Mouse (Mus musculus): ENCODE measurements around the gene Nol10. TPM values are rescaled to one million over a fixed set of nuclear protein-coding genes. Genes with fewer than 3 reads are reported as not detected.
"Not testable (repeated sequence)": the region's sequence is repeated elsewhere in the genome, so short reads cannot be mapped to it uniquely, and the experiment has no call there.

The Nol10 gene
- total RNA-seq, 2 experiments from 2014 or later: 8.8 to 9.2 TPM

GRCm38 (mm10) chr12:17453918-17454317 is 105.7 kb downstream of the Nol10 start:
- Histone ChIP-seq H3K4me3 (no peak overlapping the region), H3K27ac (no peak overlapping the region)
- no peak for TF ChIP-seq CTCF (IDR thresholded peaks at IDR 0.05)
- DNase-seq: no peak
- intact Hi-C loops (cut with DNase I): no loop called here

DNA sequence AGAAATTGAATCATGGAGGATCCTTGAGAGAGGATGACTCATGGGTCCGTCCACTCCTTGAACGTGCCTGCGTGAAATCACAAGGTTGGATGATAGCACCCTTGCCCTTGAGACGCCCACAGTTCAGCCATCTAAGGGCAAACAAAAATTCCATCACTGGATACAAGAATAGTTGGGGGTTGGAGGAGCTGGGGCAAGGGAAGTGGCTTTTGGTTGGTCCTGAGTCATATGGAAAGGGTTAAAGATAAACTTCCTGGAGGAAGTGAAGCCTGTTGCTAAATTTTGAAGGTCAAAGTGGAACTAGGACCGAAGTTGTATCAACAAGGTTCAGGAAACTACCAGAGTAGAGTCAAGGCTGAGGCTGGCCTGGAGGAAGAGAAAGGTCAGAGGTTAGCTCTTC is 106.8 kb downstream of the Nol10 start:
- H3K27ac ChIP-seq: no peak overlapping the region
- H3K4me3 ChIP-seq: no peak overlapping the region
- intact Hi-C loops (cut with DNase I): no loop called here
- no peak for TF ChIP-seq CTCF (IDR thresholded peaks at IDR 0.05)
- DNase-seq: no peak

- H3K27ac ChIP-seq; H3K4me3 ChIP-seq; intact Hi-C loops (cut with DNase I); DNase-seq: not testable (repeated sequence)
Observed at GRCm38 (mm10) chr12:17459223-17459622, 111.0 kb downstream of the Nol10 start.

DNA sequence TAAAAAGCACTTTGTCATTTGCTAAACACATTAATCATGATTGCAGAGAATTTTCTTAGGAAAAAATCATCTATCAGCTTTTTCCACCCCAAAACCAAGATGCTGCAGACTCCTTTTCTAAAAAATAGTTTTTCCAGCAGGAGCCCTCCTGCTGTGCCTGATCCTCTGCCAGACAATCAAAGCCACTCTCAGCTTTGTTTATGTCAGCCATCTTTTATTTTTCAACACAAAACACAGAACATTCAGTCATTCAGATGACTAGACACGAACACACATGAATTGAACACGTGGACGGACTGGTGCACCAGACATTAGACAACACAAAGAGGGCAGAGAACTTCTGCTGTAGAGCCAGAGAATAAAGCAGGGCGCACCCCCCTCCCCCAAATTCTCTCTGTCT is 115.4 kb downstream of the Nol10 start:
- H3K27ac ChIP-seq: no peak overlapping the region
- no peak for DNase-seq
- no peak overlapping the region for H3K4me3 ChIP-seq
- TF ChIP-seq CTCF (IDR thresholded peaks at IDR 0.05): no peak
- intact Hi-C loops (cut with DNase I): no loop called here

DNA sequence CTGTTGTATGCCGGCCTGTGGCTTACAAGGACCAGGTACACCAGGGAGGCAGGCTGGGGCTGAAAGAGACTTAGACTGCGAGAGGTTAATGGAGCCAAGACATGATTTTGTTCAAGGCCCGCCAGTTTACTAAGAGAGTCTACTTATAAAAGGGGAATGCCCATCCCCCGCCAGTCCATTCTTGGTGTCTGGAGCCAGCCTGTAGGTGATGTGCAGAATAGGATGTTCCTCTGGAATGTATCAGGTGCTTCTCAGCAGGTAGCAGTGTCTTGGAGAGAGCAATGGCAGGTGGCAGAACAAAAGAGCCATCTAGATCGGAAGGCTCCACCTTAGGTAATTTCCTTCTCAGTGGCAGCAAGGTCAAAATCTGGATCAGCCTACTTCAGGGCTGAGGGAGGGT is 116.3 kb downstream of the Nol10 start:
- DNase-seq; intact Hi-C loops (cut with DNase I); H3K4me3 ChIP-seq; H3K27ac ChIP-seq: not testable (repeated sequence)

DNA sequence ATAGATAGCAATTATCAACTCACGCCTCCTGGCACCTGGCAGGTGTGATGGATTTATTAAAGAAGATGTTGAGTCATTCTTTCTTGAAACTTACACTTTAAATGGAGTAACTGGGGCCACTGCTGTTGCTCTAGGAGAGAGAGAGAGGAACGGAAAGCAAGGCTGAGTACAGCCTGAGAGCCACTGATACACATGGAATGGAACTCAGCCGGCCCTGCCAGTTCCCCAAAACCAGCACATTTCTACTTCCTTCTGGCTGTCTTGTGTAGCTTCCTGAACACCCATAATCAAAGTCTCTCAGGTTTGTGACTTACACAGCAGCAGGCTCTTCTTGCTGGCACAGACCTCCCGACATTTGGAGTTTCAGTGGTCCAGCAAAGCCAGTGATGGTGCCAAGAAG is 118.5 kb downstream of the Nol10 start:
- no peak overlapping the region for H3K27ac ChIP-seq
- no peak overlapping the region for H3K4me3 ChIP-seq
- intact Hi-C loops (cut with DNase I): no loop called here
- no peak for TF ChIP-seq CTCF (IDR thresholded peaks at IDR 0.05)
- DNase-seq: no peak

DNA sequence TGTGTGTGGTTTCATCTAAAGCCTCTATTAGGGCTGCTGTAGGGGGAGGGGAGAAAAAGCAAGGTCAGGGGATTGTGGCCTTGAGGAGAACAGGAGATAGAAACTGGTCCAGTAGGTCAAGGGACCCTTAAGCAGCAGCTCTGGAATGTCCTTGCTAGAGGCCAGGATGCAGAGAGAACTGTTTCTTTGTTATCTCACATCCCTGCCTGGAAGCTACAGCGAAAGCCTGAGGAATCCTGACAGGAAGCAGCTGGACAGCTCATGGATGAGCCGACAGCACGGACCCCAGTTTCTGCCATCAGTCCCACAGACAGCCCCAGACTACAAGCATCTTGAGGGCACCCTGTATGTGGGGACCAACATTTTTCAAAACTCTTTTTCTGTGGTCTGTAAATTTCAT is 120.1 kb downstream of the Nol10 start:
- intact Hi-C loops (cut with DNase I): no loop called here
- Histone ChIP-seq H3K4me3 (no peak overlapping the region), H3K27ac (no peak overlapping the region)
- no peak for DNase-seq
- no peak for TF ChIP-seq CTCF (IDR thresholded peaks at IDR 0.05)

GRCm38 (mm10) chr12:17469869-17470268 is 121.6 kb downstream of the Nol10 start:
- no peak overlapping the region for H3K27ac ChIP-seq
- no peak for DNase-seq
- H3K4me3 ChIP-seq: no peak overlapping the region
- intact Hi-C loops (cut with DNase I): no loop called here
- TF ChIP-seq CTCF (IDR thresholded peaks at IDR 0.05): no peak

- DNase-seq; H3K27ac ChIP-seq; intact Hi-C loops (cut with DNase I); H3K4me3 ChIP-seq: not testable (repeated sequence)
Observed at GRCm38 (mm10) chr12:17470528-17470927, 122.3 kb downstream of the Nol10 start.

DNA sequence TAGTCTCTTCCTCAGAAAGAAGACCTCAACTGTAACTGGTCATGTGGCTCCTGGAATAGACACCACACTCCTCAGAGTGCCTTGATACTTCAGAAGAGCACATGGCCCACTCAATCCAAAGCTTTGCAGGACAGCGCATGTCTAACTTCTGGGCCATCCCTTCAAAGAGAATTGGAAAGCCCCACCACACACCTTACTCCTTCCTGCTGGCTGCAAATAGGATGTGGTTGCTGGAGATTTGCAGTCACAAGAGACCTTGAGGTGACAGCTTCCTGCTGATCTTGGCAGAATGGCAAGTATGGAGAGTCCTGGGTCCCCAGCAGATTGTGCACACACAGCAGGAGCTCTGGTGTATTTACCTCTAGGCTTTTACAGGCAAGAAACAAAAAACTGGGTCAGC is 123.1 kb downstream of the Nol10 start:
- TF ChIP-seq CTCF (IDR thresholded peaks at IDR 0.05): no peak
- intact Hi-C loops (cut with DNase I): no loop called here
- Histone ChIP-seq H3K27ac (no peak overlapping the region), H3K4me3 (no peak overlapping the region)
- DNase-seq: no peak

DNA sequence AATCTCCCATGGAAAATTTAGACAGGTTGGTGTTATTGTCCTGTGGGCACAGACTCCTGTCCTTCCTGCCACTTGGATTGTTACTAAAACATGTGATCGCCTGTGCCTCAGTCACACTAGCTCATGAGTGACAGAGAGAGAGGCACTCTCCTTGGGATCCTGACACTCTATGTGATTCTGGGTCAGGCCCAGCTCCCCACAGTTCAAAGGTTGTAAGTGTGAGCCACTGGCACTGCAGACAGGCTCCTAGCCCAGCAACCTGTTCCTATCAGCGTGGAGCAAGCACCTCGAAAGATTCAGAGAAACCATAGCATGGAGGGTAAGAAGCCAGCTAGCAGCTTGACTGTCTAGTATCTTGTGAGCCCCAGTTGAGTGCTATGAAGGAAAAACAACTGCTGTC is 124.9 kb downstream of the Nol10 start:
- no peak for DNase-seq
- intact Hi-C loops (cut with DNase I): no loop called here
- TF ChIP-seq CTCF (IDR thresholded peaks at IDR 0.05): no peak
- Histone ChIP-seq H3K4me3 (no peak overlapping the region), H3K27ac (no peak overlapping the region)

GRCm38 (mm10) chr12:17473862-17474261 is 125.6 kb downstream of the Nol10 start:
- intact Hi-C loops (cut with DNase I): no loop called here
- DNase-seq: no peak
- no peak overlapping the region for H3K27ac ChIP-seq
- H3K4me3 ChIP-seq: no peak overlapping the region
- no peak for TF ChIP-seq CTCF (IDR thresholded peaks at IDR 0.05)

DNA sequence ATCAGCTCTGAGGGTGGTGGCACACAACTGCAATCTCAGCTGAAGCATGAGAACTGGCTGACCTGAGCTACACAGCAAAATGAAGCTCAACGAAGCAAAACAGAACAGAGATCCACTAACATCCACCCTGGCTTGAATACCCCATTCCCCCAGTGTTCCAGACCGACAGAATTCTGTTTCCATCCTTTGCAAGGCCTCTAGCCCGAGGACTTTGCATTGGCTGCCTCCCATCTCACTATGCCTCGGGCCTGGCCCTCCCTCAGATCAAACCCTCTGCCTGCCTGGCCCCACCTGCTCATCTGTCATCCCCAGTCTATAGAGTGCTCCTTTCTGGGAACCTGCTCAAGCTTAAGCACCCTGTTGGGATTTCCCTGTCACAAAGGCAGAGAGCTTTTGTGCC is 126.4 kb downstream of the Nol10 start:
- intact Hi-C loops (cut with DNase I): no loop called here
- no peak overlapping the region for H3K4me3 ChIP-seq
- no peak for DNase-seq
- no peak for TF ChIP-seq CTCF (IDR thresholded peaks at IDR 0.05)
- no peak overlapping the region for H3K27ac ChIP-seq

DNA sequence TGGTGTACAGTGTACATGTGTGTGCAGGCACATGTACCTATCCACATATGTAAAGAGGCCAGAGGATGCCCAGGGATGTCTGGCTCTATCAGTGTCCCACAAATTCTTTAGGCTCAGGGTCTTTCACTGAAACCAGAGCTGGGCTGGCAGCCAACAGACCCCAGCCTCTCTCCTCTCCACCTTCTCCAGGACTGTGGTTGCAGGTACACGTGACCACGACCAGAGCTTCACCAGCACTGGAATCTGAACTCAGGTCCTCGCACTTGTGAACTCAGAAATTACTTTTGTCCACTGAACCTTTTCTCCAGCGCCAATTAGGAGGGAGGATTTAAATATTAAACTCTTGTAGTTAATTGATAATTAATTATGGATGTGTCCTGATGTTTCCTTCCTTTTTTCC is 126.9 kb downstream of the Nol10 start:
- DNase-seq: no peak
- Histone ChIP-seq H3K27ac (no peak overlapping the region), H3K4me3 (no peak overlapping the region)
- no peak for TF ChIP-seq CTCF (IDR thresholded peaks at IDR 0.05)
- intact Hi-C loops (cut with DNase I): no loop called here

- DNase-seq: no peak
- H3K27ac ChIP-seq: no peak overlapping the region
- intact Hi-C loops (cut with DNase I): no loop called here
- H3K4me3 ChIP-seq: no peak overlapping the region
- TF ChIP-seq CTCF (IDR thresholded peaks at IDR 0.05): no peak
Observed at GRCm38 (mm10) chr12:17478196-17478595, 129.9 kb downstream of the Nol10 start.
